Mouse (Mus musculus) G1E (cell line): ENCODE data around the gene Acot2. TPM values are rescaled to one million over a fixed set of nuclear protein-coding genes. Genes with fewer than 3 reads are reported as not detected.
"Not testable (repeated sequence)": the region's sequence is repeated elsewhere in the genome, so short reads cannot be mapped to it uniquely, and the experiment has no call there.

Experiments
- ATAC-seq: 2 replicates; pipeline ENCODE4 v1.8.0; 2016; ENCODE audit warnings: mild to moderate bottlenecking; ENCODE audit not compliant: insufficient number of reproducible peaks, poor library complexity, low FRiP score, severe bottlenecking; ENCODE audit errors: extremely low read depth
- DNase-seq: peaks from one replicate; pipeline ENCODE4 v3.0.0; 2012; ENCODE audit warnings: low spot score
- H3K27me3 ChIP-seq: 2 replicates; pipeline ENCODE4 v1.6.1; 2012; ENCODE audit warnings: mild to moderate bottlenecking, low read length, inconsistent platforms; ENCODE audit not compliant: insufficient read depth
- H3K36me3 ChIP-seq: replicated peaks from 2 replicates; pipeline ENCODE3; 2012; ENCODE audit warnings: mild to moderate bottlenecking, inconsistent platforms
- H3K4me1 ChIP-seq: 2 replicates; pipeline ENCODE4 v1.6.1; 2012; ENCODE audit warnings: low read depth, low read length, inconsistent platforms, mixed read lengths; ENCODE audit not compliant: insufficient read depth
- H3K4me3 ChIP-seq: 2 replicates; pipeline ENCODE4 v1.5.1; 2012; ENCODE audit warnings: low read depth, mild to moderate bottlenecking, inconsistent platforms, low read length, moderate library complexity, mixed read lengths
- H3K9me3 ChIP-seq: replicated peaks from 2 replicates; pipeline ENCODE4 v1.6.1; 2012; ENCODE audit warnings: inconsistent platforms
- CTCF ChIP-seq: IDR thresholded peaks from 2 replicates; pipeline ENCODE4 v1.5.1; 2012; ENCODE audit warnings: low read depth, low read length, inconsistent platforms, mixed read lengths
- GATA1 ChIP-seq: IDR thresholded peaks from 2 replicates; pipeline ENCODE4 v1.6.1; 2012; ENCODE audit warnings: borderline replicate concordance, low read length, inconsistent platforms, mixed read lengths
- GATA2 ChIP-seq: IDR thresholded peaks from 2 replicates; pipeline ENCODE4 v1.6.1; 2012; ENCODE audit warnings: low read depth, low read length, inconsistent platforms, borderline replicate concordance
- POLR2AphosphoS5 ChIP-seq: IDR thresholded peaks from 2 replicates; pipeline ENCODE4 v1.6.1; 2012; ENCODE audit warnings: low read depth, low read length, inconsistent platforms; ENCODE audit not compliant: insufficient replicate concordance
- TAL1 ChIP-seq: conservative IDR thresholded peaks from 2 replicates; pipeline ENCODE4 v1.6.1; 2012; ENCODE audit warnings: low read depth, low read length, inconsistent platforms, mixed read lengths
- polyA plus RNA-seq: library from polyadenylated mRNA; stranded (reverse); fragments of >175 nt; gene quantifications from 2 replicates; pipeline ENCODE4 v1.2.3, GENCODE M21; 2012
- total RNA-seq, 2 experiments: library from RNA; stranded (forward) in 1 of 2; stranded (reverse) in 1 of 2; fragments of 200-1000 nt in 1 of 2; fragments of >200 nt in 1 of 2; fragmentation: Nextera tagmentation in 1 of 2; gene quantifications; 2 replicates each; pipeline ENCODE4 v1.2.3; 2014 to 2017

The Acot2 gene
- total and polyA plus RNA-seq, 3 experiments, result 0.02 to 0.22 TPM; not detected in 1

DNA sequence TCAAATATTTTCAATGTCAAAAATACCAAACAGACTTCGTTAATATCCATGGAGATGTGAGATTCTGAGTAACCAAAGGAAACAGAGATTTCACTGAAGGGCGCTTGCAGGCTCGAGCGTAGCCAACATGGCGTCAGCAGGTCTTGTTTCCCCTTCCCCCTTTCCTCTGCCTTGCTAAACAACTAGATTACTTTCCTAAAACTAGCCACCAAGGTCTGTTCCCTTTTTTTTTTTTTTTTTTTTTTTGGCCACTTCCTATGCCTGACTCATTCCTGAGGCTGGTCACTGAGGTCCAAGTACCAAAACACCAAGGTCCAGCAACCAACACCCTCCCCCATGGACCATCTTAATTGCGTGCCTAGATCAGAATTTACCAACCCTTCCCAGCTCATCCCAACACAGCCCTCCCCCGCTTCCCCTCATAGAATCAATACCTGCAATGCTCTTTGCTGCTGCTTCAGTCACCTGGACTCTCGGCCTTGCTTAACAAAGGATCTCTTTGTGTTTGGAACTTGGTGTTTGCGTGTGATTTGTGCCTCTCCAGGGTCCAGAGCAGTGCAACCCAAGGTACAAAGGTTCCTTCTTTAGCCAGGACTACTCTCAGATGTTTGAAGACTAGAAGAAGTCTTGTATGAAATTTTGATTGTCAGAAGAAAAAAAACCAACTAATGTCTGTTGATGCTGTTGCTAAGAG, 35.5 kb downstream of the Acot2 start:
- H3K4me1 ChIP-seq, result peaks cover 5% of the 10 kb centered on the region; the same call in 1 of the 2 replicates
- H3K9me3 ChIP-seq, result no peaks in the 10 kb centered on the region
- ATAC-seq (no peak), DNase-seq (no peak)
- TF ChIP-seq CTCF (no peak), TAL1 (no peak), GATA1 (no peak), GATA2 (no peak), POLR2AphosphoS5 (no peak)
- no peak overlapping the region for H3K4me3 ChIP-seq
- no peaks in the 10 kb centered on the region for H3K36me3 ChIP-seq
- H3K27me3 ChIP-seq, result peaks cover 39% of the 10 kb centered on the region

DNA sequence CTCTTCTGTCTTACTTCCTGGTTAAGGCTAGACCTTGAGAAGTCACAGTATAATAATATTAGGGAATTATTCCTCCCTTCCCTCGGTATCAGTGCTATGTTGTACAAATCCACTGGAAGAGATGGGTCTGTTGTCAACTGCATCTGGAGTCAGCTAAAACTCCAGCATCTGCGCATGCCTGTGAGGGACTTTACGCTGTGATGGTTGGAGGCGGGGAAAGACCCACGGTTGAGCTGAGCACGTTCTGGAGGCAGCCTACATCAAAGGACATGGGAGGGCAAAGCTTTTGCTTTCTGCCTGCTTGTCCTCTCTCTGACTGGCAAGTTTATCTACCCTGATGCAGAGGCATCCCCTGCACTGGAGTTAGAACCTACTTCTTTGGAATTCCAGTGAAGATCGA, 38.2 kb downstream of the Acot2 start:
- H3K27me3 ChIP-seq, result peaks cover 23% of the 10 kb centered on the region
- H3K9me3 ChIP-seq, result no peaks in the 10 kb centered on the region
- no peak overlapping the region for H3K4me3 ChIP-seq
- ATAC-seq, result no peak
- DNase-seq, result no peak
- H3K4me1 ChIP-seq, result peaks cover 9% of the 10 kb centered on the region
- H3K36me3 ChIP-seq, result no peaks in the 10 kb centered on the region
- no peak for TF ChIP-seq GATA1
- TF ChIP-seq POLR2AphosphoS5, result no peak
- TF ChIP-seq TAL1, result no peak

DNA sequence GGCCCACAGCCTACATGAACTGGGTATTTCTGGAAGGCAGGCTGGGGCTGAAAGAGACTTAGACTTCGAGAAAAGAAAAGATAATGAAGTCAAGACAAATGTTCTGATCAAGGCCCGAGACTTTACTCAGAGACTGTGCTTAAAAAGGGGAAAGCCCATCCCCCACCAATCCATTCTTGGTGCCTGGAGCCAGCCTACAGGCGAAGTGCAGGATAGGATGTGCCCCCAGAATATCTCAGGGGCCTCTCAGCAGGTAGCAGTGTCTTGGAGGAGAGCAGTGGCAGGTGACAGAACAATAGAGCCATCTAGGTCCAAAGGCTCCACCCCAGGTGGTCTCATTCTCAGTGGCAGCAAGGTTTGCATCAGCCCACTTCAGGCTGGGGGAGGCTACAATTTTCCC, 40.7 kb downstream of the Acot2 start:
- H3K4me3 ChIP-seq, ATAC-seq, H3K9me3 ChIP-seq, H3K36me3 ChIP-seq, DNase-seq: not testable (repeated sequence)
- Histone ChIP-seq H3K4me1 (peaks cover 27% of the 10 kb centered on the region), H3K27me3 (peaks cover 20% of the 10 kb centered on the region)

DNA sequence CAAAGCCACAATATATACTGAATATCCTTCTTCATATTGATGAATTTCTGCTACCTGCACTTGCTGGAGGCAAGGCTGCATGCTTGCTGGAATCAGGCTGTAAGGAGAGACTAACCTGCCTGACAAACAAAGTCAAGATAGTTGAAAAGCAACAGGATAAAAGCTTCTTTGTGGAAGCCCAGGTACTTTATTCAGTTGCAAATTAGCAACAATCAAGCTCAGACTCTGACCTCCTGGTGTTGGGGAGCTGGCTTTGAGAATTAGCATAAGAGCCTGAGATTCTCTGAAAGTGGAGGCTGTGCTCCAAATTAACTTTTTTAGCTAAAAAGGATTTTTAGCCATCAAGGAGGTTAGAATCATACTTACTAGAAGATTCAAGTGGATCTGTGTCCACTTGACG, 41.4 kb downstream of the Acot2 start:
- ATAC-seq, DNase-seq, H3K9me3 ChIP-seq, H3K4me3 ChIP-seq, H3K36me3 ChIP-seq: not testable (repeated sequence)
- Histone ChIP-seq H3K27me3 (peaks cover 20% of the 10 kb centered on the region), H3K4me1 (peaks cover 33% of the 10 kb centered on the region)

DNA sequence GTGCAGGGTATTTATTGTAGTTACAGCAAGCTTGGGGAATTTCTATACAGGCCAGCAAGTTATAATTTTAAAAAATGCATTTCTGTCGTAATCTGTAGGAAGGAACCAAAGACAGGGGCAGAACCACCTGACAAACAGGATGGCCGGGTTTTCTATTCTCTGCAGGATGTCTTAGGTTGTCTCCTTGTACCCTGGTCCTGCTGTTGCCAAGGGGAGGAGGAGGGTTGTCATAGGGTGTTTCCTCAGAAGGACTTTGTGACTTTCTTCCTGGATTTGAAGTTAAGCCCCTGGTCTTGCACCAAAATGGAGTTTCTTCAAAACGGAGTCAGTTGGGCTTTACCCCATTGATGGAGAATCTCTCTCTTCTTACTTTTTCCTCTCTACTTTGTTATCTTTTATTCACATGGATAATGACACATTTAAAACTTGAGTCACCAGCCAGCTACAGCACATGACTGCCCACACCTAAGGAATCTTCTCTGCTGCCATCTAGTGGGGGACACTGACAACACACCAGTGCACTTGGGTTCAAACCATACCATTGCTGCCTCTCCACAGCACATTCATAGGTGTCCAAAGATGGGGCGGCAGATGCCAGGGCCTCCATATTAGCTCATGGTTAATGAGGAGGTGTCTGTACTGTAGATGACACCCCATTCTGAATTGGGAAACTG, 43.1 kb downstream of the Acot2 start:
- DNase-seq (peak; percentile 52), ATAC-seq (no peak)
- Histone ChIP-seq H3K27me3 (peaks cover 17% of the 10 kb centered on the region), H3K4me1 (peaks cover 48% of the 10 kb centered on the region), H3K4me3 (no peak overlapping the region), H3K9me3 (no peaks in the 10 kb centered on the region), H3K36me3 (no peaks in the 10 kb centered on the region)
- peak; percentile 97 for TF ChIP-seq CTCF
- no peak for TF ChIP-seq POLR2AphosphoS5
- no peak for TF ChIP-seq GATA2

DNA sequence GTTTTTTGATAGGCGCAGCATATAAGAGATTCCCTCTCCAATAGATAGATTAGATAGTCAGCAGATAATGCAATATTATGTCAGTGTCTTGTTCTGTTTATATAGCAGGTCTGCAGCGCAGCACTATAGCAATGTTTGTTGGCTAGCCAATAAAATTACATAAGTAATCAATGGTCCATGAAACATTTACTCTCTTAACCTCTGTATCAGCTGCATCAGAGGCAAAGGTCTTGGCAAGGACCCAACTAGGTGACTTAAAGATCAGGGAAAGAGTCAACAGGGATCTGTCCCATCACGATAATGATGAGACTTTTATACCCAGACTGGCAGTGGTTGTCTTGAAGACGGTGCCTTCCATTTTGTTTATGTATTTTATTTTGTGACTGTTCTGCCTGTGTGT, 45.2 kb downstream of the Acot2 start:
- H3K27me3 ChIP-seq, result peaks cover 3% of the 10 kb centered on the region; the same call in 1 of the 2 replicates
- no peaks in the 10 kb centered on the region for H3K36me3 ChIP-seq
- TF ChIP-seq POLR2AphosphoS5, result no peak
- no peak for TF ChIP-seq GATA2
- TF ChIP-seq GATA1, result no peak
- TF ChIP-seq CTCF, result no peak
- no peak for TF ChIP-seq TAL1
- peaks cover 45% of the 10 kb centered on the region for H3K4me1 ChIP-seq
- no peak for DNase-seq
- H3K9me3 ChIP-seq, result peaks cover 1% of the 10 kb centered on the region; the same call in 1 of the 2 replicates
- no peak for ATAC-seq
- no peak overlapping the region; the same call in 1 of the 2 replicates for H3K4me3 ChIP-seq

DNA sequence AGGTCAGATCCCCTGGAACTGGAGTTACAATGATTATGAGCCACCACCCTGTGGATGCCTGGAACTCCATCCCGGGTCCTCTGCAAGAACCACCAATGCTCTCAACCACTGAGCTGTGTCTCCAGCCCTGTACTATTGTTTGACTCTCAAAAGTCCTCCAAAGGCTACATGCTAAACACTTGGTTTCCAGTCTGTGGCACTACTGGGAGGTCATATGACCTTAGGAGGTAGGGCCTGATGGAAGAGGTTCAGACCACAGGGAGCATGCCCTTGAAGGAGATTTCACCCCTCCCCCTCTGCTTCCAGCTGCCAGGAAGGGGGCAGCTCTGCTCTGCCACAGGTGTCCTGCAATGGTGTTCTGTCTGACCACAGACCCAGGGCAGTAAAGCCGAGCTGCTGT, 45.6 kb downstream of the Acot2 start:
- ATAC-seq, result peak; percentile 42
- Histone ChIP-seq H3K4me3 (peak overlapping the region; percentile 26; the same call in 1 of the 2 replicates), H3K4me1 (peaks cover 45% of the 10 kb centered on the region)
- not testable (repeated sequence) for DNase-seq, H3K27me3 ChIP-seq, H3K36me3 ChIP-seq, H3K9me3 ChIP-seq
